Mouse (Mus musculus) midbrain, embryonic 13.5 days (tissue): Measurements from ENCODE around the gene Tmed10. TPM values are rescaled to one million over a fixed set of nuclear protein-coding genes. Genes with fewer than 3 reads are reported as not detected.

Source experiments
- ATAC-seq: fragments of 200-750 bp; cut with Nextera tagmentation; 2 replicates; pipeline ENCODE4 v1.8.0; 2017; ENCODE audit warnings: mild to moderate bottlenecking, moderate TSS enrichment, moderate library complexity
- H3K27ac ChIP-seq: fragments of 300-500 bp; sonication (generic); 2 replicates; pipeline ENCODE4 v1.5.1; 2015; ENCODE audit warnings: inconsistent platforms, mild to moderate bottlenecking, moderate library complexity
- H3K27me3 ChIP-seq: fragments of 300-500 bp; sonication (generic); 2 replicates; pipeline ENCODE4 v1.6.1; 2015; ENCODE audit warnings: mild to moderate bottlenecking, inconsistent platforms
- H3K36me3 ChIP-seq: fragments of 300-500 bp; sonication (generic); 2 replicates; pipeline ENCODE4 v1.6.1; 2015; ENCODE audit warnings: mild to moderate bottlenecking, inconsistent platforms
- H3K4me1 ChIP-seq: fragments of 300-500 bp; sonication (generic); replicated peaks from 2 replicates; pipeline ENCODE4 v1.6.1; 2015; ENCODE audit warnings: inconsistent platforms
- H3K4me2 ChIP-seq: fragments of 300-500 bp; sonication (generic); replicated peaks from 2 replicates; pipeline ENCODE4 v1.6.1; 2015; ENCODE audit warnings: moderate library complexity, mild to moderate bottlenecking, inconsistent platforms
- H3K4me3 ChIP-seq: fragments of 300-500 bp; sonication (generic); replicated peaks from 2 replicates; pipeline ENCODE4 v1.5.1; 2015; ENCODE audit warnings: mild to moderate bottlenecking, inconsistent platforms
- H3K9ac ChIP-seq: fragments of 300-500 bp; sonication (generic); replicated peaks from 2 replicates; pipeline ENCODE4 v1.6.1; 2015; ENCODE audit warnings: mild to moderate bottlenecking, inconsistent platforms
- H3K9me3 ChIP-seq: fragments of 300-500 bp; sonication (generic); 2 replicates; pipeline ENCODE4 v1.6.1; 2016; ENCODE audit warnings: mild to moderate bottlenecking, inconsistent platforms
- WGBS: fragments of 180-500 bp; shearing (Covaris S2); methylation state at CpG from one replicate; pipeline ENCODE4 v1.1.7; 2015; 5-methylcytosine and 5-hydroxymethylcytosine counted together
- polyA plus RNA-seq: library from polyadenylated mRNA; unstranded; fragments of >200 nt; fragmentation: Nextera tagmentation; extraction: Ambion mirVana; gene quantifications from 2 replicates; pipeline ENCODE4 v1.2.1, GENCODE M21; 2015

The Tmed10 gene
- polyA plus RNA-seq, 1 experiment from 2014 or later = 189 TPM

GRCm38 (mm10) chr12:85298835-85299180 lies 75.8 kb downstream of the Tmed10 start:
- no peak overlapping the region for H3K27ac ChIP-seq
- H3K4me2 ChIP-seq = no peak overlapping the region
- no peak for ATAC-seq
- 100% methylated on average over 1 of the region's 1 CpGs for WGBS
- no peaks in the 10 kb centered on the region for H3K4me1 ChIP-seq
- H3K36me3 ChIP-seq = peaks cover 54% of the 10 kb centered on the region
- no peaks in the 10 kb centered on the region for H3K27me3 ChIP-seq
- H3K9me3 ChIP-seq = no peaks in the 10 kb centered on the region
- no peak overlapping the region for H3K9ac ChIP-seq
- H3K4me3 ChIP-seq = no peak overlapping the region

- Histone ChIP-seq H3K27me3 (no peaks in the 10 kb centered on the region), H3K9me3 (no peaks in the 10 kb centered on the region), H3K4me3 (no peak overlapping the region), H3K4me1 (no peaks in the 10 kb centered on the region), H3K9ac (no peak overlapping the region), H3K27ac (no peak overlapping the region), H3K4me2 (no peak overlapping the region), H3K36me3 (peaks cover 48% of the 10 kb centered on the region)
- 90% methylated on average over 11 of the region's 11 CpGs for WGBS
- ATAC-seq = no peak
Observed at GRCm38 (mm10) chr12:85298127-85298834, 76.4 kb downstream of the Tmed10 start.

- WGBS = 80% methylated on average over 10 of the region's 10 CpGs
- H3K27me3 ChIP-seq = no peaks in the 10 kb centered on the region
- no peak overlapping the region for H3K27ac ChIP-seq
- no peak overlapping the region for H3K9ac ChIP-seq
- no peak overlapping the region for H3K4me3 ChIP-seq
- peaks cover 42% of the 10 kb centered on the region for H3K36me3 ChIP-seq
- H3K4me2 ChIP-seq = no peak overlapping the region
- no peaks in the 10 kb centered on the region for H3K9me3 ChIP-seq
- no peaks in the 10 kb centered on the region for H3K4me1 ChIP-seq
- ATAC-seq = no peak
Observed at GRCm38 (mm10) chr12:85297345-85297997, 77.2 kb downstream of the Tmed10 start.

GRCm38 (mm10) chr12:85296915-85297314 lies 77.7 kb downstream of the Tmed10 start:
- no peak overlapping the region for H3K27ac ChIP-seq
- no peak overlapping the region for H3K4me3 ChIP-seq
- no peak overlapping the region for H3K4me2 ChIP-seq
- H3K36me3 ChIP-seq = peaks cover 37% of the 10 kb centered on the region
- no peaks in the 10 kb centered on the region for H3K27me3 ChIP-seq
- no peak overlapping the region for H3K9ac ChIP-seq
- ATAC-seq = no peak
- H3K9me3 ChIP-seq = no peaks in the 10 kb centered on the region
- no peaks in the 10 kb centered on the region for H3K4me1 ChIP-seq
- 88% methylated on average over 5 of the region's 5 CpGs for WGBS

GRCm38 (mm10) chr12:85295506-85295905 lies 79.1 kb downstream of the Tmed10 start:
- Histone ChIP-seq H3K4me3 (no peak overlapping the region), H3K27ac (no peak overlapping the region), H3K4me2 (no peak overlapping the region), H3K36me3 (peaks cover 23% of the 10 kb centered on the region), H3K27me3 (no peaks in the 10 kb centered on the region), H3K9ac (no peak overlapping the region), H3K4me1 (no peaks in the 10 kb centered on the region), H3K9me3 (no peaks in the 10 kb centered on the region)
- 92% methylated on average over 2 of the region's 2 CpGs for WGBS
- ATAC-seq = no peak

GRCm38 (mm10) chr12:85292906-85293305 lies 81.7 kb downstream of the Tmed10 start:
- H3K9me3 ChIP-seq = no peaks in the 10 kb centered on the region
- no peak overlapping the region for H3K27ac ChIP-seq
- peaks cover 10% of the 10 kb centered on the region for H3K27me3 ChIP-seq
- no peak overlapping the region for H3K4me3 ChIP-seq
- H3K9ac ChIP-seq = no peak overlapping the region
- peaks cover 11% of the 10 kb centered on the region for H3K4me1 ChIP-seq
- no peak for ATAC-seq
- no peaks in the 10 kb centered on the region for H3K36me3 ChIP-seq
- no peak overlapping the region for H3K4me2 ChIP-seq

GRCm38 (mm10) chr12:85292288-85292687 lies 82.4 kb downstream of the Tmed10 start:
- Histone ChIP-seq H3K9me3 (no peaks in the 10 kb centered on the region), H3K36me3 (no peaks in the 10 kb centered on the region), H3K4me2 (no peak overlapping the region), H3K27ac (no peak overlapping the region), H3K27me3 (peaks cover 10% of the 10 kb centered on the region), H3K4me1 (peaks cover 13% of the 10 kb centered on the region), H3K4me3 (no peak overlapping the region), H3K9ac (no peak overlapping the region)
- no peak for ATAC-seq
- 87% methylated on average over 6 of the region's 6 CpGs for WGBS

GRCm38 (mm10) chr12:85291541-85291940 lies 83.1 kb downstream of the Tmed10 start:
- Histone ChIP-seq H3K4me1 (peaks cover 13% of the 10 kb centered on the region), H3K27ac (no peak overlapping the region), H3K36me3 (no peaks in the 10 kb centered on the region), H3K27me3 (peaks cover 10% of the 10 kb centered on the region), H3K9me3 (no peaks in the 10 kb centered on the region), H3K4me3 (no peak overlapping the region), H3K4me2 (no peak overlapping the region), H3K9ac (no peak overlapping the region)
- no peak for ATAC-seq

- Histone ChIP-seq H3K9me3 (no peaks in the 10 kb centered on the region), H3K27ac (no peak overlapping the region), H3K9ac (no peak overlapping the region), H3K4me1 (peaks cover 13% of the 10 kb centered on the region), H3K4me2 (no peak overlapping the region), H3K4me3 (no peak overlapping the region), H3K27me3 (peaks cover 10% of the 10 kb centered on the region), H3K36me3 (no peaks in the 10 kb centered on the region)
- WGBS = 80% methylated on average over 10 of the region's 10 CpGs
- no peak for ATAC-seq
Observed at GRCm38 (mm10) chr12:85290633-85291032, 84.0 kb downstream of the Tmed10 start.

Other genes starting within 250 kb of the Tmed10 start
- 15.6 and 16.6 TPM in 2 replicates for gene Rps6kl1, start 223.6 kb downstream of the Tmed10 start, polyA plus RNA-seq
- gene Pgf, start 197.1 kb downstream of the Tmed10 start, polyA plus RNA-seq = 5.7 and 6.3 TPM in 2 replicates
- gene Eif2b2, start 155.4 kb downstream of the Tmed10 start, polyA plus RNA-seq = 90.4 and 97.3 TPM in 2 replicates
- gene Mlh3, start 104.2 kb downstream of the Tmed10 start, polyA plus RNA-seq = 8.9 and 9.0 TPM in 2 replicates
- gene Acyp1, start 86.4 kb downstream of the Tmed10 start, polyA plus RNA-seq = 68.1 and 71.4 TPM in 2 replicates
- 1.3 TPM in 2 replicates for gene Zc2hc1c, start 86.3 kb downstream of the Tmed10 start, polyA plus RNA-seq
- 12.6 and 13.5 TPM in 2 replicates for gene Nek9, start 35.5 kb downstream of the Tmed10 start, polyA plus RNA-seq
- gene Fos, start 99.0 kb upstream of the Tmed10 start, polyA plus RNA-seq = 0.82 and 0.90 TPM in 2 replicates
- gene Jdp2, start 224.2 kb upstream of the Tmed10 start, polyA plus RNA-seq = 0.24 and 0.34 TPM in 2 replicates